Mouse (Mus musculus): Measurements from ENCODE around the gene Sla2. TPM values are rescaled to one million over a fixed set of nuclear protein-coding genes. Genes with fewer than 3 reads are reported as not detected.
"Not testable (repeated sequence)": the region's sequence is repeated elsewhere in the genome, so short reads cannot be mapped to it uniquely, and the experiment has no call there.

The Sla2 gene
- polyA plus RNA-seq, 1 experiment from 2014 or later = 1.9 TPM

- H3K27ac ChIP-seq = no peak overlapping the region
- 84% methylated on average over 9 of the region's 9 CpGs for WGBS
- H3K4me1 ChIP-seq = peaks cover 25% of the 10 kb centered on the region
- H3K9me3 ChIP-seq = no peaks in the 10 kb centered on the region
- DNase-seq (ENCODE audit: low spot score) = no peak
- H3K36me3 ChIP-seq = no peaks in the 10 kb centered on the region
- no peaks in the 10 kb centered on the region for H3K27me3 ChIP-seq (ENCODE audit: insufficient read depth, poor library complexity, severe bottlenecking)
- H3K4me3 ChIP-seq = no peak overlapping the region
Measured at GRCm38 (mm10) chr2:156897034-156897433, 10.0 kb upstream of the Sla2 start.

GRCm38 (mm10) chr2:156896384-156896914, 9.5 kb upstream of the Sla2 start:
- DNase-seq (ENCODE audit: low spot score) = no peak
- no peak overlapping the region for H3K27ac ChIP-seq
- 71% methylated on average over 9 of the region's 9 CpGs for WGBS

GRCm38 (mm10) chr2:156894496-156895265, 7.7 kb upstream of the Sla2 start:
- H3K36me3 ChIP-seq = no peaks in the 10 kb centered on the region
- H3K4me3 ChIP-seq = no peak overlapping the region
- peaks cover 26% of the 10 kb centered on the region for H3K4me1 ChIP-seq
- H3K27ac ChIP-seq = no peak overlapping the region
- H3K9me3 ChIP-seq = no peaks in the 10 kb centered on the region
- no peaks in the 10 kb centered on the region for H3K27me3 ChIP-seq (ENCODE audit: insufficient read depth, poor library complexity, severe bottlenecking)
- DNase-seq (ENCODE audit: low spot score) = no peak
- 73% methylated on average over 15 of the region's 15 CpGs for WGBS

More at GRCm38 (mm10) chr2:156896384-156896914, 9.5 kb upstream of the Sla2 start:
- peaks cover 26% of the 10 kb centered on the region for H3K4me1 ChIP-seq
- no peak overlapping the region for H3K4me3 ChIP-seq
- no peaks in the 10 kb centered on the region for H3K9me3 ChIP-seq
- no peaks in the 10 kb centered on the region for H3K36me3 ChIP-seq
- H3K27me3 ChIP-seq (ENCODE audit: insufficient read depth, poor library complexity, severe bottlenecking) = no peaks in the 10 kb centered on the region

GRCm38 (mm10) chr2:156892821-156893220, 5.8 kb upstream of the Sla2 start:
- Histone ChIP-seq H3K27ac (no peak overlapping the region), H3K4me3 (no peak overlapping the region), H3K4me1 (peaks cover 12% of the 10 kb centered on the region; the same call in 1 of the 2 replicates), H3K9me3 (no peaks in the 10 kb centered on the region), H3K27me3 (ENCODE audit: insufficient read depth, poor library complexity, severe bottlenecking) (no peaks in the 10 kb centered on the region), H3K36me3 (no peaks in the 10 kb centered on the region)
- DNase-seq (ENCODE audit: low spot score) = no peak
- 68% methylated on average over 6 of the region's 6 CpGs for WGBS

- H3K27ac ChIP-seq = no peak overlapping the region
- DNase-seq (ENCODE audit: low spot score) = no peak
- WGBS = 64% methylated on average over 3 of the region's 3 CpGs
- H3K9me3 ChIP-seq = no peaks in the 10 kb centered on the region
- H3K27me3 ChIP-seq (ENCODE audit: insufficient read depth, poor library complexity, severe bottlenecking) = no peaks in the 10 kb centered on the region
- no peak overlapping the region for H3K4me3 ChIP-seq
- 0 out of 2 replicates have a peak, but pooled peaks cover 7% of the 10 kb centered on the region for H3K4me1 ChIP-seq
- no peaks in the 10 kb centered on the region for H3K36me3 ChIP-seq
Measured at GRCm38 (mm10) chr2:156892240-156892639, 5.2 kb upstream of the Sla2 start.

GRCm38 (mm10) chr2:156888490-156888889, 1.5 kb upstream of the Sla2 start:
- WGBS = 68% methylated on average over 3 of the region's 3 CpGs
- Histone ChIP-seq H3K27ac (no peak overlapping the region), H3K4me1 (0 out of 2 replicates have a peak, but pooled peaks cover 8% of the 10 kb centered on the region), H3K36me3 (no peaks in the 10 kb centered on the region), H3K9me3 (no peaks in the 10 kb centered on the region), H3K27me3 (ENCODE audit: insufficient read depth, poor library complexity, severe bottlenecking) (no peaks in the 10 kb centered on the region), H3K4me3 (no peak overlapping the region)
- no peak for DNase-seq (ENCODE audit: low spot score)

GRCm38 (mm10) chr2:156886084-156886631, 834 bp downstream of the Sla2 start:
- Histone ChIP-seq H3K9me3 (no peaks in the 10 kb centered on the region), H3K4me1 (peaks cover 9% of the 10 kb centered on the region; the same call in 1 of the 2 replicates), H3K36me3 (no peaks in the 10 kb centered on the region), H3K27ac (no peak overlapping the region), H3K4me3 (no peak overlapping the region), H3K27me3 (ENCODE audit: insufficient read depth, poor library complexity, severe bottlenecking) (no peaks in the 10 kb centered on the region)
- no peak for DNase-seq (ENCODE audit: low spot score)
- 75% methylated on average over 10 of the region's 10 CpGs for WGBS

GRCm38 (mm10) chr2:156885666-156886065, 1.3 kb downstream of the Sla2 start:
- not testable (repeated sequence) for DNase-seq (ENCODE audit: low spot score); H3K4me3 ChIP-seq; H3K27me3 ChIP-seq (ENCODE audit: insufficient read depth, poor library complexity, severe bottlenecking); H3K9me3 ChIP-seq; H3K4me1 ChIP-seq; H3K27ac ChIP-seq; H3K36me3 ChIP-seq
- WGBS = 78% methylated on average over 2 of the region's 2 CpGs

- H3K9me3 ChIP-seq = no peaks in the 10 kb centered on the region
- H3K36me3 ChIP-seq = no peaks in the 10 kb centered on the region
- WGBS = 78% methylated on average over 10 of the region's 10 CpGs
- H3K27me3 ChIP-seq (ENCODE audit: insufficient read depth, poor library complexity, severe bottlenecking) = no peaks in the 10 kb centered on the region
- H3K4me3 ChIP-seq = no peak overlapping the region
- H3K4me1 ChIP-seq = peaks cover 16% of the 10 kb centered on the region
- no peak overlapping the region for H3K27ac ChIP-seq
- no peak for DNase-seq (ENCODE audit: low spot score)
Measured at GRCm38 (mm10) chr2:156884396-156885211, 2.4 kb downstream of the Sla2 start.

- no peaks in the 10 kb centered on the region for H3K9me3 ChIP-seq
- WGBS = 24% methylated on average over 10 of the region's 10 CpGs
Measured at GRCm38 (mm10) chr2:156882431-156883001, 4.5 kb downstream of the Sla2 start.

GRCm38 (mm10) chr2:156879541-156879940, 7.5 kb downstream of the Sla2 start:
- DNase-seq (ENCODE audit: low spot score) = no peak
- no peaks in the 10 kb centered on the region for H3K9me3 ChIP-seq
- H3K27me3 ChIP-seq (ENCODE audit: insufficient read depth, poor library complexity, severe bottlenecking) = no peaks in the 10 kb centered on the region
- WGBS = 78% methylated on average over 3 of the region's 3 CpGs
- H3K4me3 ChIP-seq = no peak overlapping the region
- peaks cover 29% of the 10 kb centered on the region for H3K4me1 ChIP-seq
- H3K27ac ChIP-seq = 0 out of 2 replicates have a peak overlapping the region, but pooled peaks have one; percentile 25
- H3K36me3 ChIP-seq = peaks cover 7% of the 10 kb centered on the region

More at GRCm38 (mm10) chr2:156882431-156883001, 4.5 kb downstream of the Sla2 start:
- H3K4me1 ChIP-seq = peaks cover 32% of the 10 kb centered on the region
- no peak overlapping the region for H3K4me3 ChIP-seq
- peak; percentile 87 for DNase-seq (ENCODE audit: low spot score)
- H3K36me3 ChIP-seq = no peaks in the 10 kb centered on the region
- H3K27ac ChIP-seq = peak overlapping the region; percentile 48; the same call in 1 of the 2 replicates
- no peaks in the 10 kb centered on the region for H3K27me3 ChIP-seq (ENCODE audit: insufficient read depth, poor library complexity, severe bottlenecking)

GRCm38 (mm10) chr2:156877726-156878125, 9.3 kb downstream of the Sla2 start:
- no peaks in the 10 kb centered on the region for H3K9me3 ChIP-seq
- H3K27ac ChIP-seq = no peak overlapping the region
- H3K4me3 ChIP-seq = no peak overlapping the region
- no peak for DNase-seq (ENCODE audit: low spot score)
- H3K36me3 ChIP-seq = peaks cover 25% of the 10 kb centered on the region
- 53% methylated on average over 9 of the region's 9 CpGs for WGBS
- no peaks in the 10 kb centered on the region for H3K27me3 ChIP-seq (ENCODE audit: insufficient read depth, poor library complexity, severe bottlenecking)
- H3K4me1 ChIP-seq = peaks cover 29% of the 10 kb centered on the region

Measured in heart, embryonic 10.5 days (tissue).